Mouse (Mus musculus): ENCODE data around the gene Pcsk7.

Gene Pcsk7

GRCm38 (mm10) chr9:45938952-45939637, 32.8 kb downstream of the Pcsk7 start:
- no peak for DNase-seq (ENCODE audit: low spot score in 2 of 2)

DNA sequence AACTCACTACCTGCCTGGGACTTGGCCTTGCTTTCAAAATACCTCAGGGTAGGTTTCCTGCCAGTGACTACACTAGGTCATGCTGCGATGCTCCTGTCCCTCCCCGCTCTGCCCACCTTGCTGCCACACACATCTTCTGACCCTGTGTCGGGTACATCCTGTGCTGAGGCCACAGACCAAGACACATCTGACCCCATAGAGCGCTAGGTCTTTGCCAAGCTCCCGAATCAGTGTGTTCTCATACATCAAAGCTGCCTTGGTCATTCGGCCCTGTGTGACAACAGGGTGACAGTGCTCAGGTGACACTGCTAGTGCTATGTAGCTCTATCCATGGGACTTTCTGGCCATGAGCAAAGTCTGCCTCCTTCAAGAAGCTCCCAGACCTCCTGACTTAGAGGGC, 33.5 kb downstream of the Pcsk7 start:
- no peak for DNase-seq (ENCODE audit: low spot score in 2 of 2)

GRCm38 (mm10) chr9:45941329-45941888, 35.1 kb downstream of the Pcsk7 start:
- no peak for DNase-seq (ENCODE audit: low spot score in 2 of 2)

DNA sequence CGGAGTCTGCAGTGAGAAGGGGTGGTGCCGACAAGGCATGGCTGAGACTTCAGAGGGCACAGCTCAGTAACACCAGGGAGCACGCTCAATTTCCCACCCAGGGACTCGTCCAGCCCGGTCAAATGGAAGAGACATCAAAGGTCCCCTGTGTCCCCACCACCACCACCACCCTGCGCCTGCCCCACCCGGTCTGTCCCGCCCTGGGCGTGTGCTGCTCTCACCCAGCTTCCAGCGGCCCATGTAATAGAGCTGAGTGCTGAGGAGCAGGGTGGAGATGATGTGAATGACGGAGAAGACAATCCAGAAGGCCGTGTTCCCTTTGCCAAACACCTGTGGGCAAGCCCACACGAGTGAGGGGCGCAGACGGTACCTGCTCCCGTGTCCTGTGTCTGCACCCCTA, 36.2 kb downstream of the Pcsk7 start:
- no peak for DNase-seq (ENCODE audit: low spot score in 2 of 2)

DNA sequence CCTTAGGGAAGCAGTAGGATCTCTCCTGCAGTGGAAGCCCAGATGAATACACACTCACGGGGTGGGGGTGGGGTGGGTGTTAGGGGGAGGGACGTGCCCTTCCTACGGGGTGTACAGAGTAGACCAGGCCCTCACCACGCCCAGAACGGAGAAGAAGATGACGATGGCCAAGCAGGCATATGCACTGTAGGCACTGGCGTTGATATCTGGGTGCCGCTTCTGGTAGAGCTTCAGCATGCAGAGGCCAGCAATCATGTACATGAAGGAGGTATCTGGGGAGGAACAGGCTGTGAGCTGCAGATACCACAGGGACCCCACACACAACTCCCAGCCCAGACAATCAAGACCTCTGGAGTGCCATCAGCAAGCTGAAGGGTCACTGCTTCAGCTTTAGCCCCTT, 36.6 kb downstream of the Pcsk7 start:
- no peak for DNase-seq (ENCODE audit: low spot score in 2 of 2)

DNA sequence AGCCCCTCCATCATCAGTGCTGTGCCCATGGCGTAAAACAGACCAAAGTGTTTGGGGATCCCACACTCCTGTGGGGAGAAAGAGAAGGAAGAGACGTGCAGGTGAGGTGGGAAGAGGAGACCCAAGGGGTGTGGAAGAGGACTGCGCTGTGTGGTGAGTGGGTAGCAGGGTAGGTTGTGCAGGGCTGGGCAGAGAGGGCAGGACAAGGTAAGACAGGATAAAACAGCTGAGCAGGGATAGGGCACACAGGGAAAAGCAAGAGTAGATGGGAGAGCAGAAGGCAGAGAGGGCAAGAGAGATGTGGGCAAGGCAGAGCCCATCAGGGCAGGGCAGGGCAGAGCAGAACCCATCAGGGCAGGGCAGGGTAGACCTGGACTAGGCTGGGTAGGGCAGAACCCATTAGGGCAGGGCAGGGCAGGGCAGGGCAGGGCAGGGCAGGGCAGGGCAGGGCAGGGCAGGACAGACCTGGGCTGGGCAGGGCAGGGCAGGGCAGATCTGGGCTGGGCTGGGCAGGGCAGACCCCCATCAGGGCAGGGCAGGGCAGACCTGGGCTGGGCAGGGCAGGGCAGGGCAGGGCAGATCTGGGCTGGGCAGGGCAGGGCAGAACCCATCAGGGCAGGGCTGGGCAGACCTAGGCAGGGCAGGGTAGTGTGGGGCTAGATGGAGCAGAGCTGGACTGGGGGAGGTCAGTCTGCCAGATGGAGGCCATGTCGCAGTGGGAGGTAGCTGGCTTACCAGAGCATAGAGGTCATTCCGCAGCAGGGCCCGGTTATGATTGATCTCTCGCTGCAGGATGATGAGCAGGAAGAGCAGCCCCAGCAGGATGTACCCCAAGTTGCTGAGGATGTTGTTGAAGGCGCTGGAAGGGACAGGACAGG, 37.6 kb downstream of the Pcsk7 start:
- DNase-seq (ENCODE audit: low spot score in 2 of 2) = no peak

- no peak for DNase-seq (ENCODE audit: low spot score in 2 of 2)
Observed at GRCm38 (mm10) chr9:45944506-45945400, 38.5 kb downstream of the Pcsk7 start.

- DNase-seq (ENCODE audit: low spot score in 2 of 2) = no peak
Observed at GRCm38 (mm10) chr9:45945721-45946120, 39.4 kb downstream of the Pcsk7 start.

- no peak for DNase-seq (ENCODE audit: low spot score in 2 of 2)
Observed at GRCm38 (mm10) chr9:45946182-45946871, 40.0 kb downstream of the Pcsk7 start.

DNA sequence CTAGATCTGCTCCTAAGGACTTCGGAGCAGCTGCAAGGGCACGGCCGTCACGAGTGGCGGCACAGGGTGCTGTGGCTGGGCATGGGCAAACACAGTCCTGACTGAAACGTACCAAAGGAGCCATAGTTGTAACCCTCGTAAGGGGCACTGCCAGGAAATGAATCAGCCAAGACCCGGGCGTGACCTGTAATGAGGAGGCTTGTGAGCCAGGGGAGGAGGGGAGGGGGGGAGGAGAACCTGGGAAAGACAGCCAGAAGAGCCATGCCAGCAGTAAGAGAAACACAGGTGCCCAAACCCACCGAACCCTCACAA, 40.5 kb downstream of the Pcsk7 start:
- DNase-seq (ENCODE audit: low spot score in 2 of 2) = no peak

- DNase-seq (ENCODE audit: low spot score in 2 of 2) = no peak
Observed at GRCm38 (mm10) chr9:45952057-45952456, 45.8 kb downstream of the Pcsk7 start.

- DNase-seq (ENCODE audit: low spot score in 2 of 2) = no peak
Observed at GRCm38 (mm10) chr9:45952890-45953289, 46.6 kb downstream of the Pcsk7 start.

DNA sequence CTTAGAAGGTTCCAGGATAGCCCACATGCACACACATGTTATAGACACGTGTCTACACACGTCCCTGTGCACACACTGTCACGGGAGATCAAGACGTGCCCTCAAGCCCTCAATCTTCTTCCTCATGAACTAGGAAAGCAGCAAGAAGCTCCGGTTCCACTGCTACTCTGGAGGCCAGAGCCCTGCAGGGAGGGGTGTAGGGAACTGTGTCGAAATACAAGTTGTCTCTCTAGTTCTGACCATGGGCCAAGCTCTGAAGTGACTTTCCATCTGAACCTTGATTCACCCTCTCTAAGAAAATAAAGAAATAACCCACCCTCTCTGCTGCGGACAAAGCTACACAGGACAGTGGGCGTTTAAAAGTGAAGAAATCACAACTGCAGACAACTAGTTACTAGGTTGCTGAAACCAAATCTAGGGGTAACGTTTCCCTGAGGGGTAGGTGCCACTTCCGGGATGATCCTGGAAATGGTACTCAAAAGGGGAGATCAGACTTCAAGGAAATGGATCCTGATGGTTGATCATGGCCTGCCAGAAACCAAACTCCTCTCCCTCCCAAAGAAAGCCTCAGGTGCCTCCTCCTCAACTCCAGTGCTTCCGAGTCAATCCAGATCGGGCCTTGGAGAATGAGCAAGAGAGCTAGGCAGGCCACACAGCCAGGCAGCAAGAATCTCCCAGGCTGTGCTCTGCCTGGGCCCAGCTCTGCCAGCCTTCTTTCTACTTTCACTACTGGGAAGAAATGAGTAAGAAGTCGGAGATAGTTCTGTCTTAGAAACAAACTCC, 47.4 kb downstream of the Pcsk7 start:
- no peak for DNase-seq (ENCODE audit: low spot score in 2 of 2)

DNA sequence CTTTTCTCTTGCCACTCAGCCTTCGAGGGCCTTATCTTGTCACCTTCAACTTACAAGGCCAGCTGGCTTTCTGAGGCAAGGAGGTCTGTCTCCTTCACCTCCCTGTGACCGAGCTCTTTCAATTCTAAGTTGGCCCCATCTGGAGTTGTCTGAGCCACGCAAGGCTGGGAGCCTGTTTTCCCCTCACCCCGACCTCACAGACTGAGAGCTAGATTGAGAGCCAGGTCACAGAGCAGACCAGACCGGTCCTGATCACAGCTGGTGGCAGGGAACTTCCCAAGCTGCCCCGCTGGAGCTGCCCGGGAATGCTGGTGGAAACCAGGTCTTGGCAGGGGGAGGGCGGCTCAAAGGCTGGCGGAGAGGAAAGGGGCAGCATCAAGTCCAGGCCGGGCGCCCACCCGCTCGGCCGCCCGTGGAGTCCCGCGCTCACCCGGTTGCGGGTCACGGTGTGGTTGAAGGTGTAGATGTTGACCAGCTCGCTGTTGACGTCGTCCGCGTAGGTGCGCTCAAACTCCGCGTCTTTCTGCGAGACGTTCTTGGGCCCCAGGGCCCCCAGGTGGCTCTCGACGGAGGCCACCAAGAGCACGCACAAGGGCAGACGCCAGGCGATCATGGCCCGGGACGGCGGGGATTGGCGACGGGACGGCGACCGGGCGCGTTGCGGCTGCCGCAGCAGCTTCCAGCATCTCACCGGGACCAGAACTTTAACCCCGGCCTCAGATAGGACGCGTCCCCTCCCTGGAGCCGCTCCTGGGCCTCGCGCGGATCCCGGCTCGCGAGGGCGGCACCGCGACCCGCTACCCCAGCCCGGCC, 48.2 kb downstream of the Pcsk7 start:
- peak; percentile 39 to 50 for DNase-seq (ENCODE audit: low spot score in 2 of 2)

DNA sequence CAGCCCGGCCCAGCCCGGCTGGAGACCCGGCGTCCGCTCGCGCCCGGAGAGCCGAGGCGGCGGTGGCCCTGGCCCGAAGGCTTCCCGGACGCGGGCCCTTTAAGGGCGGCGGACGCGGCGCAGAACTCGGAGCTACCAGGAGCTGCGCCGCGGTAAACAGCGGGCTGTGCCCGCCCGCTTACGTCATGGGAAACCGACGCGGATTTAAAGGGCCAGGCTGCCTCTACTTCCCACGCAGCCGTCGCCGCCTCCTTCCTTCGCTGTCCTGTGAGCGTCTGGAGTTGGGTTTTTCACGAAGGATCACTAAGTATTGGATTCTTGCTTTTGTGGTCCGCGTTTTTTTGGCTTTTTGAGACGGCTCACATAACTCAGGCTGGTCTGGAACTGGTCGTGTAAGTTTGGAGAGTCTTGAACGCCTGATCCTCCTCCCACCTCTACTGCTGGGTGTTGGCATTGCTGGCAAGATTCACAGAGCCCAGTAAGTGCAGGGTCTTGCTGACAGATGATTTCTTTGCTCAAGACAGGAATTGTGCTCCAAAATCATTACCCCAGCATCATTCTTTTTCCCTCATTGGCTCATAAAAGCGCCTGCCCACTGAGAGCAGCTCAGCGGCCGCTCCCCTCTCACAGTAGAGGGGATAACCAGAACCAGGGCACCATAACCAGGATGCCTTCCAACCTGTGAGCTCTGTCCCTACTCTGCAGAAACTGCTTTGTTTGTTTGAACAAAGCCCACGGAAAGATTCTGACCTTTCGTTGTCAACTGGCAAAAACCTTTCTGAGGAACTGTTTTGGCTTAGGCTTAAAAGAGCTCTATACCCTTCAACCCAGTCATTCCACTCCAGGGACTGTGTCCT, 49.0 kb downstream of the Pcsk7 start, which contains the start of gene Sidt2:
Sidt2 (minus strand) TSS at position 152 of the 857 bp plus-strand sequence.
- DNase-seq (ENCODE audit: low spot score in 2 of 2) = peak; percentile 73 to 88

- no peak for DNase-seq (ENCODE audit: low spot score in 2 of 2)
Observed at GRCm38 (mm10) chr9:45958023-45958670, 51.9 kb downstream of the Pcsk7 start.

GRCm38 (mm10) chr9:45958851-45959250, 52.6 kb downstream of the Pcsk7 start:
- DNase-seq (ENCODE audit: low spot score in 2 of 2) = no peak

DNA sequence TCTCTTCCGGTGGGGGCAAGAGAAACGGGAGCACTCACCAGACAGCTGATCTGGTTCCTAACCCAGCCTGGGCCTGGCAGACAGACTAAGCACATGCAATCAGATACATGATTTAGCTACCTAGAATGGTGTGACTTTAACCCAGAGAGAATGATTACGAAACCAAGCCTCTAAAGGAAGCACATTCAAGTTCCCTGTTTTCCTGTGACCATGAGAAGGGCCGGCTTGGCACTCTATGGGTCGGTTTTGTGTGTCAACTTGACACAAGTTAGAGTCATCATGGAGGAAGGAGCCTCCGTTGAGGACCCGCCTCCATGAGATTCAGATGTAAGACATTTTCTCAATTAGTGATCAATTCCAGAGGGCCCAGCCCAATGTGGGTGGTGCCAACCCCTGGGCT, 53.4 kb downstream of the Pcsk7 start:
- DNase-seq (ENCODE audit: low spot score in 2 of 2) = no peak
